Mouse (Mus musculus) liver, embryonic 13.5 days (tissue): ENCODE data around the gene Pclaf. TPM values are rescaled to one million over a fixed set of nuclear protein-coding genes. Genes with fewer than 3 reads are reported as not detected.
A peak's percentile ranks its signal among the peaks of the same experiment; 100 is the strongest.

Experiments
- ATAC-seq: fragments of 200-750 bp; cut with Nextera tagmentation; 2 replicates; pipeline ENCODE4 v1.8.0; 2017; ENCODE audit warnings: low read depth, mild to moderate bottlenecking, moderate number of reproducible peaks, moderate library complexity
- DNase-seq: peaks from one replicate; pipeline ENCODE4 v3.0.0; 2022
- H3K27ac ChIP-seq: fragments of 300-500 bp; sonication (generic); 2 replicates; pipeline ENCODE4 v1.5.1; 2015; ENCODE audit warnings: moderate library complexity, mild to moderate bottlenecking, inconsistent platforms
- H3K27me3 ChIP-seq: fragments of 300-500 bp; sonication (generic); 2 replicates; pipeline ENCODE4 v1.6.1; 2015; ENCODE audit warnings: mild to moderate bottlenecking, inconsistent platforms
- H3K36me3 ChIP-seq: fragments of 300-500 bp; sonication (generic); 2 replicates; pipeline ENCODE4 v1.6.1; 2015; ENCODE audit warnings: mild to moderate bottlenecking, inconsistent platforms
- H3K4me1 ChIP-seq: fragments of 300-500 bp; sonication (generic); replicated peaks from 2 replicates; pipeline ENCODE4 v1.6.1; 2015; ENCODE audit warnings: inconsistent platforms
- H3K4me2 ChIP-seq: fragments of 300-500 bp; sonication (generic); 2 replicates; pipeline ENCODE4 v1.6.1; 2015; ENCODE audit warnings: inconsistent platforms, mild to moderate bottlenecking, moderate library complexity
- H3K4me3 ChIP-seq: fragments of 300-500 bp; sonication (generic); replicated peaks from 2 replicates; pipeline ENCODE4 v1.5.1; 2015; ENCODE audit warnings: mild to moderate bottlenecking, inconsistent platforms
- H3K9ac ChIP-seq: fragments of 300-500 bp; sonication (generic); 2 replicates; pipeline ENCODE4 v1.6.1; 2015; ENCODE audit warnings: mild to moderate bottlenecking, inconsistent platforms
- H3K9me3 ChIP-seq: fragments of 300-500 bp; sonication (generic); replicated peaks from 2 replicates; pipeline ENCODE4 v1.6.1; 2016; ENCODE audit warnings: inconsistent platforms
- WGBS: fragments of 180-500 bp; shearing (Covaris S2); methylation state at CpG from one replicate; pipeline ENCODE4 v1.1.7; 2015; ENCODE audit not compliant: insufficient replicate concordance; 5-methylcytosine and 5-hydroxymethylcytosine counted together
- polyA plus RNA-seq: library from polyadenylated mRNA; unstranded; fragments of >200 nt; fragmentation: Nextera tagmentation; extraction: Ambion mirVana; gene quantifications from 2 replicates; pipeline ENCODE4 v1.2.1, GENCODE M21; 2015

Gene Pclaf
- 121 and 141 TPM in 2 replicates for polyA plus RNA-seq

- Histone ChIP-seq H3K4me3 (peak within 1 kb of the TSS; percentile 85), H3K27me3 (no peaks in the 10 kb centered on the region), H3K9me3 (no peaks in the 10 kb centered on the region), H3K36me3 (peaks cover 30% of the 10 kb centered on the region), H3K4me1 (peaks cover 29% of the 10 kb centered on the region), H3K27ac (peak within 1 kb of the TSS; percentile 76), H3K4me2 (peak within 1 kb of the TSS; percentile 84), H3K9ac (peak within 1 kb of the TSS; percentile 90)
- peak; percentile 93 for ATAC-seq
- WGBS: under 1% methylated on average over 21 of the region's 21 CpGs
- peak; percentile 75 for DNase-seq
Observed at GRCm38 (mm10) chr9:65890143-65890628, at the start of gene Pclaf. Gene Pclaf, plus strand, starts transcription at chr9:65890237.

GRCm38 (mm10) chr9:65844421-65845165 is 45.4 kb upstream of the Pclaf start:
- Histone ChIP-seq H3K4me2 (no peak overlapping the region), H3K4me3 (no peak overlapping the region), H3K27ac (peak overlapping the region; percentile 11; the same call in 1 of the 2 replicates), H3K36me3 (no peaks in the 10 kb centered on the region; the same call in 1 of the 2 replicates), H3K27me3 (no peaks in the 10 kb centered on the region), H3K9ac (no peak overlapping the region), H3K9me3 (no peaks in the 10 kb centered on the region), H3K4me1 (peaks cover 15% of the 10 kb centered on the region)
- WGBS: 63% methylated on average over 7 of the region's 7 CpGs
- DNase-seq (no peak), ATAC-seq (no peak)

DNA sequence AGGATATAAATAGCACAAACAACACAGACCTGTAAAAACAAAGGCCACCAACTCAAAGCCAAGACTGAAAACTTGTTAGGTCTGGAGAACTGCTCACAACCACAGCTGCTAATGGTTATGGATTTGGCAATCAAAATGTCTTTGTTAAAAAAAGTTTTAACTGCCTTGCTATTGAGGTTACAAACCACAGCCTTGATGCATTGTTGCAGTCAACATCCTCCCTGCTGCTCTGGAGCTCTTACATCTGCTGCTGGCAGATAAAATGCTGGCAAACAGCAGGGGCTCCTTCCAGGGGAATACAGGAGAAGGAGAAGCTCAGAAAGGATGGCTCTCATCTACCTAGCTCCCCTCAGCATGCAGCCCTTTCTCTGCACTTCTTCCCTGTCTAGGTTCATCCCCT is 41.9 kb upstream of the Pclaf start:
- Histone ChIP-seq H3K36me3 (peaks cover 10% of the 10 kb centered on the region), H3K9ac (no peak overlapping the region), H3K9me3 (no peaks in the 10 kb centered on the region), H3K27ac (no peak overlapping the region), H3K27me3 (no peaks in the 10 kb centered on the region), H3K4me3 (no peak overlapping the region), H3K4me2 (no peak overlapping the region), H3K4me1 (peaks cover 15% of the 10 kb centered on the region)
- DNase-seq (no peak), ATAC-seq (no peak)

DNA sequence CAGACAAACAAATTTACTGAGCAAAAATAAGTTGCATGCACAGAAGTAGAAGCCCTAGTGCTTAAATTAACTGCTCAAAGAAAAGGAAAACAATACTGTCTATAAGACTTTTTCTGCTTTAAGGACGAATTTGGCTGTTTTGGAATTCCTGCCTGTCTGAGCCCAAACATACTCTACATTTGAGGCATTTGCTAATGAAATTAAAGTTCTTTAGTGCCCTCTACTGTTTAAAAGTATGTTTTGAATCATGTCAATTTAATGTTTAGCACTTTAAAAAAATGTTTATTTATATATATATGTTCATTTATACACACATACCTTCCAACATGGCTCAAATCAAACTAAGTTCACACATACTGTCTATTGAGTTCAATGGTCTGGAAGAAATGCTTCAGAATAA is 39.8 kb upstream of the Pclaf start:
- H3K4me3 ChIP-seq: no peak overlapping the region
- no peaks in the 10 kb centered on the region for H3K9me3 ChIP-seq
- 25% methylated on average over 1 of the region's 1 CpGs for WGBS
- H3K4me2 ChIP-seq: no peak overlapping the region
- H3K27me3 ChIP-seq: no peaks in the 10 kb centered on the region
- no peak for DNase-seq
- no peak overlapping the region for H3K9ac ChIP-seq
- peaks cover 15% of the 10 kb centered on the region for H3K4me1 ChIP-seq
- no peak overlapping the region for H3K27ac ChIP-seq
- H3K36me3 ChIP-seq: peaks cover 21% of the 10 kb centered on the region
- no peak for ATAC-seq

GRCm38 (mm10) chr9:65859656-65860055 is 30.4 kb upstream of the Pclaf start:
- no peaks in the 10 kb centered on the region for H3K27me3 ChIP-seq
- ATAC-seq (no peak), DNase-seq (no peak)
- H3K9me3 ChIP-seq: no peaks in the 10 kb centered on the region
- H3K4me3 ChIP-seq: no peak overlapping the region
- H3K9ac ChIP-seq: no peak overlapping the region
- H3K27ac ChIP-seq: no peak overlapping the region
- no peaks in the 10 kb centered on the region for H3K4me1 ChIP-seq
- 45% methylated on average over 1 of the region's 1 CpGs for WGBS
- H3K4me2 ChIP-seq: no peak overlapping the region
- H3K36me3 ChIP-seq: peaks cover 44% of the 10 kb centered on the region

DNA sequence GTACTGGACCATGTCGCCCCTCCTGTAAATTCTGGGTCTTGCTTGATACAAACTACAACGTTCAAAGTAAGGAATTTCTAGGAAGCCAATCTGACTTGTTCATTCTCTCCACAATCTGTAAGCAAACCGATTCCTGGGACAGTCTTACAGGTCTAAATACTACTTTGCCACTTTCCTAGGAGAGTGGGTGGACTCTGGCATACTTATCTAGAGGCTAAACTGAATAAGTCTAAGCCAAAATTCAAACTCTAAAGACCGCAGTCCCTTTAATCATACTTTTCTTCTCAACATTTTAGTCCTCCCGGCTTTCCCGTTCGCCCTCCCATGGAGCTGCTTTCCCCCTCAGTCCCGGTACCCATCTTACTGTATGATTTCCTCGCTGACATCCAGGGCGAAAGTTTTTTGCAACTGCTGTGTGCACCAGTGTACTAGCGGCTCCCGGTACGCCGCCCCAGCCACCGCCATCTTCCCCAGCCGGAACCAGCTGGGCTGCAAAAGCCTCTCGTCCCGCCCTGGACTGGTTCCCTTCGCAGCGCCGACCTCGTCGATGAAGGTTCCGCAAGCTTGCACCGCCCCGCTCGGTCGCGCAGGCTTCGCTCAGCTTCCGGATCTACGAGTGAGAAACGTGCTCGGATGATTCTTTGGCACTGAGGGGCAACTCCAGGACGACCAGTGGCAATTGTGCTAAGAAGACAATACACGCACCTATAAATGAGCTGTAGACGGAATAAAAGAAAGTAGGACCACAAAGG is 5.3 kb upstream of the Pclaf start:
- DNase-seq (peak; percentile 83), ATAC-seq (peak; percentile 98)
- peak overlapping the region; percentile 79 for H3K4me3 ChIP-seq
- no peaks in the 10 kb centered on the region for H3K9me3 ChIP-seq
- under 1% methylated on average over 37 of the region's 37 CpGs for WGBS
- H3K9ac ChIP-seq: peak overlapping the region; percentile 86
- peaks cover 19% of the 10 kb centered on the region for H3K4me1 ChIP-seq
- peak overlapping the region; percentile 88 for H3K27ac ChIP-seq
- peak overlapping the region; percentile 79 for H3K4me2 ChIP-seq
- no peaks in the 10 kb centered on the region for H3K27me3 ChIP-seq
- H3K36me3 ChIP-seq: peaks cover 9% of the 10 kb centered on the region; the same call in 1 of the 2 replicates

- Histone ChIP-seq H3K27me3 (no peaks in the 10 kb centered on the region), H3K27ac (peak overlapping the region; percentile 32; the same call in 1 of the 2 replicates)
Observed at GRCm38 (mm10) chr9:65891126-65891525, 1.1 kb downstream of the Pclaf start.

DNA sequence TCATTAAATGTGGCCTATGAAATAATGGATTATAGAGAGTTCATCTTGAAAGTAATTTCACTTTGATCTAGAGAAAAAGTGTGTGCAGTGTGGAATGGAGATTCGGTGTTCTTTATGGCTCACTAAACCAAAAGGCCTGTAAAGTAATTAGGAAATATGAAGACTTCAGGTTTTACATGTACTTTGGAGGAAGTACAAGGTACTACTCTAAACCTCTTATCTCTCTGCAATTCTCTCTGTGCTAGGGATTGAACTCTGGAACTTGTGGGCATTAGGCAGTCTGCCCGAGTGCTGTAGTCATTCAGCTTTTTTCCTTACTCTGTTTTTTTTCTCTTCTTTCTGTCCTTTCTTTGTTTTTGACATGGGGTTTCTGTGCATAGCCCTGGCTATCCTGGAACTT is 6.9 kb downstream of the Pclaf start:
- H3K9ac ChIP-seq: 0 out of 2 replicates have a peak overlapping the region, but pooled peaks have one; percentile 13
- H3K4me1 ChIP-seq: peaks cover 9% of the 10 kb centered on the region
- WGBS: 84% methylated on average over 2 of the region's 2 CpGs
- H3K9me3 ChIP-seq: no peaks in the 10 kb centered on the region
- ATAC-seq (no peak), DNase-seq (no peak)
- no peak overlapping the region for H3K4me2 ChIP-seq
- no peaks in the 10 kb centered on the region for H3K27me3 ChIP-seq
- peaks cover 79% of the 10 kb centered on the region for H3K36me3 ChIP-seq
- no peak overlapping the region for H3K27ac ChIP-seq
- no peak overlapping the region for H3K4me3 ChIP-seq

More at GRCm38 (mm10) chr9:65891126-65891525, 1.1 kb downstream of the Pclaf start:
- Histone ChIP-seq H3K4me3 (peak overlapping the region; percentile 85), H3K4me1 (peaks cover 23% of the 10 kb centered on the region), H3K4me2 (peak overlapping the region; percentile 84), H3K9ac (peak overlapping the region; percentile 90), H3K9me3 (no peaks in the 10 kb centered on the region), H3K36me3 (peaks cover 38% of the 10 kb centered on the region)
- 6% methylated on average over 5 of the region's 5 CpGs for WGBS
- no peak for DNase-seq
- ATAC-seq: no peak

GRCm38 (mm10) chr9:65902879-65903278 is 12.8 kb downstream of the Pclaf start:
- Histone ChIP-seq H3K27me3 (no peaks in the 10 kb centered on the region), H3K9ac (no peak overlapping the region), H3K4me2 (no peak overlapping the region), H3K4me3 (no peak overlapping the region), H3K9me3 (no peaks in the 10 kb centered on the region), H3K27ac (no peak overlapping the region), H3K4me1 (peaks cover 8% of the 10 kb centered on the region), H3K36me3 (peaks cover 64% of the 10 kb centered on the region)
- DNase-seq (no peak), ATAC-seq (no peak)
- WGBS: 70% methylated on average over 3 of the region's 3 CpGs

DNA sequence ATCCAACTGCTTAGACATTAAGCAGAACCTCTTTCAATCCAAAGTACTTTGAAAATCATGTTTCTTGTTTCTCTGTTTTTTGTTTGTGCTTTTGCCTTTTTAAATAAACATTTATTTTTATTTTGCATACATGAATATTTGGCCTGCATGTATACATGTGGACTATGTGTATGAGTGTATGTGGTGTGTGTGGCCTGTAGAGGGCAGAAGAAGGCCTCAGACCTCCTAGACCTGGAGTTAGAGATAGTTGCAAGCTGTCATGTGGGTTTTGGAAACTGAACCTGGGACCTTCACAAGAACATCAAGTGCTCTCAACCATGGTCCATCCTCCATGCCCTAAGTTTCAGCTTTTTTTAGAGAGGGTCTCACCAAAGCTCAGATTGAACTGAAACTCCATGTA is 13.4 kb downstream of the Pclaf start:
- Histone ChIP-seq H3K9ac (no peak overlapping the region), H3K4me1 (peaks cover 14% of the 10 kb centered on the region), H3K27ac (no peak overlapping the region), H3K4me3 (no peak overlapping the region), H3K27me3 (no peaks in the 10 kb centered on the region), H3K36me3 (peaks cover 60% of the 10 kb centered on the region), H3K4me2 (no peak overlapping the region), H3K9me3 (no peaks in the 10 kb centered on the region)
- ATAC-seq (no peak), DNase-seq (no peak)

- peaks cover 29% of the 10 kb centered on the region for H3K4me1 ChIP-seq
Observed at GRCm38 (mm10) chr9:65908394-65909300, 18.6 kb downstream of the Pclaf start, which contains the start of the genes Trip4 and Csnk1g1. Gene Trip4, minus strand, starts transcription at chr9:65908794. Gene Csnk1g1, plus strand, starts transcription at chr9:65908924.

More at GRCm38 (mm10) chr9:65908394-65909300, 18.6 kb downstream of the Pclaf start, which contains the start of the genes Trip4 and Csnk1g1:
- no peaks in the 10 kb centered on the region for H3K9me3 ChIP-seq
- peak within 1 kb of the TSS; percentile 86 for H3K27ac ChIP-seq
- H3K36me3 ChIP-seq: peaks cover 21% of the 10 kb centered on the region
- H3K9ac ChIP-seq: peak within 1 kb of the TSS; percentile 88
- 1% methylated on average over 37 of the region's 38 CpGs for WGBS
- H3K27me3 ChIP-seq: no peaks in the 10 kb centered on the region
- peak within 1 kb of the TSS; percentile 93 for H3K4me2 ChIP-seq
- ATAC-seq (peak; percentile 96), DNase-seq (peak; percentile 88)
- peak within 1 kb of the TSS; percentile 84 for H3K4me3 ChIP-seq
